Mouse (Mus musculus) ES-E14 (cell line): ENCODE data around the gene Slc4a10. TPM values are rescaled to one million over a fixed set of nuclear protein-coding genes. Genes with fewer than 3 reads are reported as not detected.
A peak's percentile ranks its signal among the peaks of the same experiment; 100 is the strongest.

ENCODE experiments used
- DNase-seq: peaks from one replicate; pipeline ENCODE4 v3.0.0-alpha.2; 2013; ENCODE audit warnings: low read depth, low spot score
- H3K27ac ChIP-seq: 2 replicates; pipeline ENCODE4 v1.5.1; 2012; ENCODE audit warnings: low read depth, mild to moderate bottlenecking, low read length, moderate library complexity, mixed read lengths; ENCODE audit not compliant: poor library complexity, insufficient read depth, severe bottlenecking
- H3K36me3 ChIP-seq: 2 replicates; pipeline ENCODE4 v1.6.1; 2012; ENCODE audit warnings: mild to moderate bottlenecking, low read length, moderate library complexity, mixed read lengths; ENCODE audit not compliant: control insufficient read depth, poor library complexity, insufficient read depth, severe bottlenecking
- H3K4me1 ChIP-seq, 2 experiments: fragments of 150-350 bp in 1 of 2; sonication (generic) in 1 of 2; 2 replicates each; pipeline ENCODE4 v1.6.1; 2012; ENCODE audit warnings: low read length in 2 of 2, mild to moderate bottlenecking in 1 of 2, mixed read lengths in 1 of 2; ENCODE audit not compliant: control insufficient read depth in 2 of 2, insufficient read depth in 2 of 2, poor library complexity in 1 of 2
- H3K4me3 ChIP-seq, 2 experiments: fragments of 150-350 bp in 1 of 2; sonication (generic) in 1 of 2; 2 replicates each; pipeline ENCODE4 v1.5.1; 2012; ENCODE audit warnings: low read length in 2 of 2, low read depth in 1 of 2, mild to moderate bottlenecking in 1 of 2, mixed read lengths in 1 of 2; ENCODE audit not compliant: insufficient read depth in 1 of 2, poor library complexity in 1 of 2, severe bottlenecking in 1 of 2
- H3K9ac ChIP-seq: 2 replicates; pipeline ENCODE4 v1.6.1; 2012; ENCODE audit warnings: low read depth, mild to moderate bottlenecking, low read length, mixed read lengths; ENCODE audit not compliant: poor library complexity, insufficient read depth, severe bottlenecking
- H3K9me3 ChIP-seq: fragments of 150-350 bp; sonication (generic); 2 replicates; pipeline ENCODE4 v1.6.1; 2012; ENCODE audit warnings: low read depth, mild to moderate bottlenecking, low read length; ENCODE audit not compliant: control insufficient read depth, insufficient read depth
- CHD2 ChIP-seq: IDR thresholded peaks from 2 replicates; pipeline ENCODE4 v1.6.1; 2014; ENCODE audit warnings: mild to moderate bottlenecking, low read depth, low read length, inconsistent platforms
- HCFC1 ChIP-seq: IDR thresholded peaks from 2 replicates; pipeline ENCODE4 v1.6.1; 2012; ENCODE audit warnings: low read length, inconsistent platforms, borderline replicate concordance; ENCODE audit not compliant: insufficient read depth
- MAFK ChIP-seq: IDR thresholded peaks from 2 replicates; pipeline ENCODE4 v1.6.1; 2014; ENCODE audit warnings: mild to moderate bottlenecking, low read depth, low read length, inconsistent platforms; ENCODE audit not compliant: insufficient read depth
- ZC3H11A ChIP-seq: IDR thresholded peaks from 2 replicates; pipeline ENCODE4 v1.6.1; 2012; ENCODE audit warnings: low read depth, mild to moderate bottlenecking, inconsistent platforms, low read length, borderline replicate concordance
- ZNF384 ChIP-seq: IDR thresholded peaks from 2 replicates; pipeline ENCODE4 v1.6.1; 2012; ENCODE audit warnings: low read depth, low read length, inconsistent platforms
- in situ Hi-C, 2 experiments: fragments of 600-800 bp; cut with MboI; formaldehyde crosslinking; loops; one replicate each; pipeline ENCODE4 v1.15.1; 2025; ENCODE audit warnings: low sequenced_read_pairs in 2 of 2, inconsistent platforms in 1 of 2; ENCODE audit not compliant: unreplicated experiment in 2 of 2
- total RNA-seq: library from RNA; depleted of rRNA; stranded (reverse); fragments of 300-350 nt; gene quantifications from 2 replicates; pipeline ENCODE4 v1.2.3, GENCODE M21; 2012

Slc4a10 gene
- total RNA-seq, 1 experiment, result 0.13 TPM

DNA sequence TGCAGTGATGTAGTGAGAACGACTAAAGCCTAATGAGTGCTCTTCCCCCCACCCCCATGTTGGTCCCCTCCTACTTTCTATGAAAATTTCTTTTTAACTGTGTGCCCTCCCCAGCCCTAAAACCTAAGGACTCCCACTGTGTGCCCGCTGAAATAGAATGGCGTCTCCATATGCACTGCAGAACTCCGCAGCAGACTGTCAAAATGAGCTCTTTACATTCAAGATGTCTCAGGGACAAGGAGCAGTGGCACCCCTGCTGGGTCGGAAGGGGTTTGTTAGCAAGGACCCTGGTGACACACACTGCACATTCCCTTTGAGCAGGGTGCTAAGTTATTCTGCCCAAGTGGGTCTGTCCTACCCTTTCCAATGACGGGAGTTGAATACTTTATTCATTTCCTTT, 309.5 kb downstream of the Slc4a10 start:
- H3K4me1 ChIP-seq, result no peaks in the 10 kb centered on the region
- H3K9ac ChIP-seq, result no peak overlapping the region
- H3K4me3 ChIP-seq, result no peak overlapping the region
- TF ChIP-seq ZC3H11A (no peak), CHD2 (no peak), ZNF384 (no peak), HCFC1 (no peak)
- in situ Hi-C loops, result no loop called here
- no peak overlapping the region for H3K27ac ChIP-seq
- H3K9me3 ChIP-seq, result no peaks in the 10 kb centered on the region
- DNase-seq, result no peak
- H3K36me3 ChIP-seq, result no peaks in the 10 kb centered on the region; the same call in 1 of the 2 replicates

DNA sequence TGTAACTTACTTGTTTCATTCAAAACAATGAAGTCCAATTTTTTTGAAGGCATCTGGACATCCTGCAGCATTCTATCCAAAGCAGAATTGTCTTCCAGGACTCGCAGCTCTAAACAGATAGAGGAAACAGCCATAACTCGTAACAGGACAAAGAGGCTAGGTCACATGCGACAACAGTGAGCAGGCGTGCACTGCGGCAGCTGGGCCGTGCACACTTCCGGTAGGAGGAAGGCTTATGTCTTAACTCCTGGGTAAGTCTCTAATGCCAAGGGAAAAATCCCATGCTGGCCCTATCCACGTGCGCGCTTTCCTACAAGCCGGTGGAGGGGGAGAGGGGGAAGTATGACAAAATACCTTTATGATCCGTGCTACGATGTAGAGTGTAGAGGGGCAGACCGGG, 310.3 kb downstream of the Slc4a10 start:
- Histone ChIP-seq H3K4me1 (no peaks in the 10 kb centered on the region), H3K9me3 (no peaks in the 10 kb centered on the region), H3K9ac (peak overlapping the region; percentile 49; the same call in 1 of the 2 replicates), H3K27ac (no peak overlapping the region), H3K36me3 (no peaks in the 10 kb centered on the region; the same call in 1 of the 2 replicates), H3K4me3 (peak overlapping the region; percentile 23 to 26; a peak in 2 of 4 replicates)
- in situ Hi-C loops, result no loop called here
- no peak for DNase-seq
- TF ChIP-seq HCFC1 (no peak), CHD2 (no peak), MAFK (no peak), ZNF384 (no peak)

DNA sequence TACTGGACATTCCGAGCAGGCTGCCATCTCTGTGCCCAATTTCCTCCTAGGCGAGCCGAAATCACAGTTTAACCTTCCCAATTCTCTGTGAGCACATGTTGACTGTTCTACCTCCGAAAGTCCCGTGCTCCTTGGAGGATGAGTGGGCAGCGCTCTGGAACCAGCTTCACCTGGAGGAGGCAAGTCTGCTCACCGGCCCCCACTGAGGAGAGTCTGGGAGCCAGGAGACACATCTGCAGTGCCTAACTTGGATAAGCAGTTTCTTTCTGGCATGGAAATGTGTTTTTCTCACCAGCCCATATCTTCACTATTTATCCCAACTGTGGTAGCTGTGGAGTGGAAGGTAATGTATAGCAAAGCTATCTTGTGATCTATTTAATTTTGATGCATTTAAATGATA, 311.0 kb downstream of the Slc4a10 start:
- no peak overlapping the region for H3K27ac ChIP-seq
- no peak for DNase-seq
- TF ChIP-seq MAFK (no peak), CHD2 (no peak), ZNF384 (no peak), ZC3H11A (no peak), HCFC1 (no peak)

GRCm38 (mm10) chr2:62360872-62361271, 314.6 kb downstream of the Slc4a10 start:
- Histone ChIP-seq H3K4me1 (no peaks in the 10 kb centered on the region), H3K4me3 (no peak overlapping the region), H3K36me3 (peaks cover 4% of the 10 kb centered on the region; the same call in 1 of the 2 replicates), H3K9ac (no peak overlapping the region), H3K9me3 (no peaks in the 10 kb centered on the region), H3K27ac (no peak overlapping the region)
- in situ Hi-C loops, result no loop called here
- no peak for DNase-seq
- TF ChIP-seq CHD2 (no peak), ZC3H11A (no peak), MAFK (no peak), ZNF384 (no peak), HCFC1 (no peak)

More for the DNA sequence above, 311.0 kb downstream of the Slc4a10 start:
- peak overlapping the region; percentile 49; the same call in 1 of the 2 replicates for H3K9ac ChIP-seq
- peaks cover 2% of the 10 kb centered on the region; the same call in 1 of the 2 replicates for H3K36me3 ChIP-seq
- H3K4me3 ChIP-seq, result peak overlapping the region in 1 of 2 experiments; percentile 4; a peak in 1 of 4 replicates
- no peaks in the 10 kb centered on the region for H3K9me3 ChIP-seq
- in situ Hi-C loops, result no loop called here
- H3K4me1 ChIP-seq, result no peaks in the 10 kb centered on the region

GRCm38 (mm10) chr2:62361514-62361913, 315.3 kb downstream of the Slc4a10 start:
- Histone ChIP-seq H3K9me3 (no peaks in the 10 kb centered on the region), H3K4me3 (no peak overlapping the region), H3K4me1 (no peaks in the 10 kb centered on the region), H3K27ac (no peak overlapping the region), H3K9ac (no peak overlapping the region), H3K36me3 (peaks cover 4% of the 10 kb centered on the region; the same call in 1 of the 2 replicates)
- TF ChIP-seq MAFK, result no peak
- TF ChIP-seq ZNF384, result no peak
- no peak for TF ChIP-seq ZC3H11A
- TF ChIP-seq HCFC1, result no peak
- TF ChIP-seq CHD2, result no peak
- in situ Hi-C loops, result no loop called here
- no peak for DNase-seq
